Mouse (Mus musculus): ENCODE results near the gene Hrh2.

The Hrh2 gene

GRCm38 (mm10) chr13:54192021-54192481, at the start of gene Hrh2:
Gene Hrh2, plus strand, starts transcription at chr13:54192129.
- DNase-seq: peak; percentile 49

DNA sequence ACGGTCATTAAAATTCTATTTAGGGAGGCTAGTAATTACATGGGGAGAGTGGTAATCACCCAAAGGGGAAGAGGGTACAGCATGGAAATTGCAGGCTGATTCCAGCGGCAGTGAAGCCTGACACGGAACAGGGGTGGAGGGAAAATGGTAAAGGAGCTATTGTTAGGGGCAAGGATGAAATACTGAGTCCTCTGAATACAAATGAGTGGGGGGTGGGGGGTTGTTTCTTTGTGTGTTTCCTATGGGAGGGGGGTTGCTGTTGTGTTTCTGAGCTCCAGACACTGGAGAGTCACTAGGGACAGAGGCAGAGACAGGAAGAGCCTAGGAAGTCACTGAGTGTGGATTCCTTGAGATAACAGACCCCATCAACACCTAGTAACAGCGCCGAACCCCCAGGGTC, 48.1 kb upstream of the Hrh2 start:
- DNase-seq: no peak

DNA sequence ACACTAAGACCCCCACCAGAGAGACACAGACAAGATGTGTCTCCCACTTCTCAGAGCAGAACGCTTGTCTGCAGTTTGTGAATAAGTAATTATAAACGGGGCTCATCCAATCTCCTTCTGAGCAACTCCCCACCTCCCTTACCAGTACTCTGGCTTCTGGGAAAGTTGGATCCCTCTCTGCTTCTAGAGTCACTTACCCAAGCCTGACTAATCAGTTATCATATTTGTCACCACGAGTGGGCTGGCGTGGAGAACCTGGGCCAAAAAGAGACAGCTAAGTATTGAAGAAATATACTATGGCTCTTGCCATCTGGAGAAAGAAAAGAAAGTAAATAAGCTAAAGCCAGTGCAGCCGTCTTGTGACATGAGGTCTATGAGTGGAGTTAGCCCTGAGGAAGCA, 47.3 kb upstream of the Hrh2 start:
- DNase-seq: no peak

DNA sequence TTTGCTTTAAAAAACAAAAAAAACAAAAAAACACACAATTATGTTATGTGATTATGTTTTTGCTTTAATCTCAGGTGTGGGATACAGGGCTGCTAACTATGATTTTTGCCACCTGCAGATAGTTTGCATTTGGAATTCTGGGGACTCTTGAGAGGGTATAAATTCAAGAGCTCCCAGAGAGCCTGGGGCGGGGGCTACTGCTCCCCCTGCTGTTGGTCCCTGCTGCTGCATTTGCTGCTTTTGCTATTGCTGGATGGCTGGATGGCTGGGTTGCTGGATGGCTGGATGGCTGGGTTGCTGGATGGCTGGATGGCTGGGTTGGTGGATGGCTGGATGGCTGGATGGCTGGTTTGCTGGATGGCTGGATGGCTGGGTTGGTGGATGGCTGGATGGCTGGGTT, 44.6 kb upstream of the Hrh2 start:
- DNase-seq: peak; percentile 6

- DNase-seq: no peak
Measured at GRCm38 (mm10) chr13:54152421-54152820, 39.5 kb upstream of the Hrh2 start.

DNA sequence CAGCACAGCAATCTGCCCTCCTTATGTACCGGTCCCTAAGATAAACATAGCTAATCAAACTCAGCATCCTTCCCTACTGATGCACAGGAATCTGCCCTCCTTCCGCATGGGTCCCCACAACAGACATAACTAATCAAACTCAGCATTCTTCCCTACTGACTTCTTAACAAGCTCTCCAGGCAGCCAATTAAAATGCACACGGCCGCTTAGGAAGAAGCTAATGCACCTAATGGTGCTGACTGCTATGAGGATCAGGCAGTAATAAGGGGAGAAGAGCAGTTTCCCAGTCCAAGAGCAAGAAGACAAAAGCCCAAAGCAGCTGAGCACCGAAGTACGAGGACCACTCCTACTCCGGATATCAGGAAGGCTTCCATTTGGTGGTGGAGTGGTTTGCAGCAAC, 39.0 kb upstream of the Hrh2 start:
- DNase-seq: no peak

DNA sequence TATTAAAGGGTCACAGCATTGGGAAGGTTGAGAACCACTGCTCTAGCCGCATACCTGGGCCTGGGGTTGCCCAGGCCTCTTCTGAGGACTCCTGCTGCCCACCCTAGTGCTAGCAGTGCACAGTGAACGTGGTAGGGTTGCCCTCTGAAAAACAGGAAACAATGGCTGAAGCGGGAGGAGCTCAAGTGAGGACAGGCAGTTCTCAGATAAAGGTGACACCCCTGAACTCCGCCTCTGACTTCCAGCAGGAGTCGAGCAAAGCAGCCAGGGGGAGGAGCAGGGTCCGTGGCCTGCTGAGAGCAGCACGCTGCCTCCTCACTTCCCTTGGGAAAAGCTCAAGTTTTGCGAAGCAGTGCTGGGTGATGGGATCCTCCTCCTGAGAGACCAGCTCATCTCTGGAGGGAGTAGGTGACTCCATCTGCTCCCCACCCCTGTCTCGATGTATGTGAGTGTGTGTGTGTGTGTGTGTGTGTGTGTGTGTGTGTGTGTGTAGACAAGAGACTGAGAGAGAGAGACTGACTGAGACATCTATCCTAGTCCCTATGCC, 38.2 kb upstream of the Hrh2 start:
- DNase-seq: no peak

DNA sequence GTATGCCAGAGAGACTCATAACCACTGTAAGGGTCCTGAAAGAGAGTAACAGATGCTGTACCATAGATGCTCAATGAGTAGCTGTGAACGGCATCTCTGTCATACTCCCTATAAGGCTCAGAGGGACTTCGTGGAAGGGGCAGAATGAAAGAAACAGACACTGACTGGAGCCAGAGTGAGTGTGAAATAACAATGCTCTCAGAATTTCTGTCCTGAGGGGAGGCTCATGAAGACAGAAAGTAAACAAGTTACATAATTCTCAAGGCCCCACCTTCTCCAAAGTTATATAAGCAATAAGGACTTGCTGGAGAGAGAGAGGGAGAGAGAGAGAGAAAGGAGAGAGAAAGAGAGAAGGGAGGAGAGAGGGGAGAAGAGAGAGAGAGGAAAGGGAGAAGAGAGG, 36.1 kb upstream of the Hrh2 start:
- DNase-seq: no peak

GRCm38 (mm10) chr13:54159256-54159655, 32.7 kb upstream of the Hrh2 start:
- no peak for DNase-seq

DNA sequence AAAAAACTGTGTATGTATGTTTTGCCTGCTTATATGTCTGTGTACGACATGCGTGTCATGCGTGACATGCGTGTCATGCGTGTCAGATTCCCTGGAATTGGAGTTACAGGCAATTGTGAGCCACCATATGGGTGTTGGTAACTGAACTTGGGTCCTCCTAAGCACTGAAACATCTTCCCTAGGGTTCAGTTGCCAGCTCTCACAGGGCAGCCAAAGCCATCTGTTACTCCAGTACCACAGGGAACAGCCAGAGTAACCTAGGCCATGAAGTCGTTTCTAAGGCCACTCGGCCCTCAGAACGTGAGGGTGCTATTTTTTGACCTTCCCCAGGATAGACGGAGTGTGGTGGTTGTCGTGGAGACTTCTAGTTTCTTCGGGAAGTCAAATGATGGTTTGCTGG, 32.2 kb upstream of the Hrh2 start:
- no peak for DNase-seq

- DNase-seq: no peak
Measured at GRCm38 (mm10) chr13:54160546-54160945, 31.4 kb upstream of the Hrh2 start.

- no peak for DNase-seq
Measured at GRCm38 (mm10) chr13:54161514-54161913, 30.4 kb upstream of the Hrh2 start.

GRCm38 (mm10) chr13:54163363-54163762, 28.6 kb upstream of the Hrh2 start:
- no peak for DNase-seq

DNA sequence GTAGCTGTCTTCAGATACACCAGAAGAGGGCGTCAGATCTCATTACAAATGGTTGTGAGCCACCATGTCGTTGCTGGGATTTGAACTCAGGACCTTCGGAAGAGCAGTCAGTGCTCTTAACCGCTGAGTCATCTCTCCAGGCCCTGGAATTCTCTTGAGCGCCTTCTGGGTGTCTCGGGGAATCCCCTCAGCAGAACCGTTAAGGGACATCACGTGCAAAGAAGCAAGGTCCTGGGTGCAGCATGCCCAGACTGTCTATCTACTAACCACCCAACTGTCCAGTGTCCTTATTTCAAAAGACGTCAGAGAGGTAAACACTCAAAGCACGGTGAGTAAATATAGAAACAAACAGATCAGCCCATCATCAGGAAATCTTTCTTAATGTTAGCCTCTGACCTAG, 27.5 kb upstream of the Hrh2 start:
- no peak for DNase-seq

DNA sequence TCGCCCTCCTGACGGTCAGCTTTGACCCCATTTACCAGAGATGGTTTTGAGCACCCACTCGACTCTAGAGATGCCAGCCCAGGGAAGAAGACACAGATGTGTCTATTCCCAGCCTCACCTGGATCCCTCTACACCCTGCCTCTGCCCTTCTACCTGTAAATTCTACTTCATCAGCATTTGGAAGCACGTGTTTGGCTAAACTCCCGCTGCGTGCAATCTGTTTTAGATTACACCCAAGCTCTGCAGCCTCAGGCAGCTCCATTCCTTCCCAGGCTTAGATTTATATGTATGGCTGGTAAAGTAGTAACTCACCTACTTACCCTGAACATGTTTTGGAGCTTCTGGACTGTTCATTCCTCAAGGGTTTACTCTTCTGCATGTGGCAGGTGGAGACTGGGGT, 26.9 kb upstream of the Hrh2 start:
- no peak for DNase-seq

- no peak for DNase-seq
Measured at GRCm38 (mm10) chr13:54165765-54166164, 26.2 kb upstream of the Hrh2 start.

- DNase-seq: no peak
Measured at GRCm38 (mm10) chr13:54167036-54167435, 24.9 kb upstream of the Hrh2 start.

GRCm38 (mm10) chr13:54168675-54169074, 23.3 kb upstream of the Hrh2 start:
- DNase-seq: no peak

DNA sequence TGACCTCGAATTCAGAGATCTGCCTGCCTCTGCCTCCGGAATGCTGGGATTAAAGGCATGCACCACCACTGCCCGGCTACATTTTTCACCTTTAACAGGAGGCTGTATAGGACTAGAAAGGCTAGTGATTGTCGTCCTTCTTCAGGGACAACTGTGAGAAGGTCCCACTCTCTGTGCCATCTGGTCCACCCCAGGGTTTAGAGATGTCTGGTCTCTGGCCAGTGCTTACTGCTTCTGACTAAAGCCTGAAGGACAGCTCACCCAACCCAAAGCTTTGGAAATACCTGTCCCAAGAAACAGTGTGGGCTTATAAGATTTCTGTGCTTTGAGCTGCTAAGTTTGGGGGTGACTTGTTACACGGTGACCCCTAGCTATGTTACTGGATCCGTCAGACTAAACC, 21.6 kb upstream of the Hrh2 start:
- no peak for DNase-seq

DNA sequence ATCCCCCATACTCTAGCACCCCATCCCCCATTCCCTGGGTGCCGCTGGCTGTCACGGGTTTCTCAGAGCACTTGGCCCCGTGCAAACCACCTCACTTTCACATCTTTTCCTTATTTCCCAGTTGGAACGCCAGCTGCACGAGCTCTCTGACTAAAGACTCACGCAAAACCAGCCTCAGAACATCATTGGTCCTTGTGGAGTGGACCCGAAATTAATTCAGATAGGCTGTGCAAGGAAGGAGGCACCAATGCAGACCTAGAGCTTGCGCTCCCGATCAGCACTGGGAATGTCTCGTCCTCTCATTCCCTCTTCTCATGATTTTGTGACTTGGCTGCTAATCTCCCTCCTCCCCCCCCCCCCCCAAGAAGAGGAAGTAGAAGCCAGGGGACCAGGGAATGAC, 20.6 kb upstream of the Hrh2 start:
- no peak for DNase-seq

GRCm38 (mm10) chr13:54171761-54172160, 20.2 kb upstream of the Hrh2 start:
- DNase-seq: no peak

- no peak for DNase-seq
Measured at GRCm38 (mm10) chr13:54173941-54174340, 18.0 kb upstream of the Hrh2 start.

DNA sequence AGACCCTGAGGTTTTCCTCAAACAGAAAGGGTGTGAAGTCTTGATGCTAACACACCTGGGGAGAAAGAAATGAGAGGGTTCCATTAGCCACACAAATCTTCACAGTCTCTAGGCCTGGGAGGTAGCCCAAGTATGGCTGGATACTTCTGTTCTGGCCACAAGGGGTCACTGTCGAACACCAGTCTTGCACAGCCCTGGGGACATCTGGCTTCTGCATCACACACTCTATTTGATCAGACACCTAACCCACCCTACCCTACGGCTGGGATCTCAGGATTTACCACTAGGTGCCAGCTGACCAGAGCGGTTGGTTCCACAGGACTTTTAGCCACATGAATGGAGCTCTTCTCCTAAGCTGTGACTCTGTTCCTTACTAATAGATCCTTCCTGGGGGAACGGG, 17.2 kb upstream of the Hrh2 start:
- no peak for DNase-seq

- no peak for DNase-seq
Measured at GRCm38 (mm10) chr13:54175426-54175825, 16.5 kb upstream of the Hrh2 start.

GRCm38 (mm10) chr13:54176406-54177020, 15.4 kb upstream of the Hrh2 start:
- DNase-seq: no peak

Data from thymus, postnatal 25 days (tissue).